Mouse (Mus musculus) limb, embryonic 14.5 days (tissue): ENCODE measurements around the gene Arhgap10. TPM values are rescaled to one million over a fixed set of nuclear protein-coding genes. Genes with fewer than 3 reads are reported as not detected.

Experiments used
- ATAC-seq: fragments of 200-750 bp; cut with Nextera tagmentation; 2 replicates; pipeline ENCODE4 v1.8.0; 2017; ENCODE audit warnings: low read depth, moderate number of reproducible peaks, moderate TSS enrichment; ENCODE audit not compliant: low FRiP score
- DNase-seq: peaks from one replicate; pipeline ENCODE4 v3.0.0-alpha.2; 2015; ENCODE audit warnings: low spot score
- H3K27ac ChIP-seq: fragments of 300-500 bp; sonication (generic); replicated peaks from 2 replicates; pipeline ENCODE4 v1.5.1; 2014; ENCODE audit warnings: low read depth, mild to moderate bottlenecking, low read length, moderate library complexity, mixed read lengths
- H3K27me3 ChIP-seq: fragments of 300-500 bp; sonication (generic); 2 replicates; pipeline ENCODE4 v1.6.1; 2014; ENCODE audit warnings: low read length, mixed read lengths; ENCODE audit not compliant: control insufficient read depth, insufficient read depth
- H3K36me3 ChIP-seq: fragments of 300-500 bp; sonication (generic); 2 replicates; pipeline ENCODE4 v1.6.1; 2014; ENCODE audit warnings: mild to moderate bottlenecking, low read length, moderate library complexity, mixed read lengths; ENCODE audit not compliant: control insufficient read depth, insufficient read depth
- H3K4me1 ChIP-seq: fragments of 300-500 bp; sonication (generic); 2 replicates; pipeline ENCODE4 v1.6.1; 2014; ENCODE audit warnings: antibody characterized with exemption, low read length, mixed read lengths; ENCODE audit not compliant: control insufficient read depth, insufficient read depth
- H3K4me2 ChIP-seq: fragments of 300-500 bp; sonication (generic); replicated peaks from 2 replicates; pipeline ENCODE4 v1.6.1; 2014; ENCODE audit warnings: low read depth, mild to moderate bottlenecking, low read length, moderate library complexity; ENCODE audit not compliant: severe bottlenecking
- H3K4me3 ChIP-seq: fragments of 300-500 bp; sonication (generic); replicated peaks from 2 replicates; pipeline ENCODE4 v1.5.1; 2014; ENCODE audit warnings: low read length
- H3K9ac ChIP-seq: fragments of 300-500 bp; sonication (generic); 2 replicates; pipeline ENCODE4 v1.6.1; 2014; ENCODE audit warnings: mild to moderate bottlenecking, low read depth, low read length, moderate library complexity; ENCODE audit not compliant: severe bottlenecking
- H3K9me3 ChIP-seq: fragments of 300-500 bp; sonication (generic); 2 replicates; pipeline ENCODE4 v1.6.1; 2016; ENCODE audit warnings: low read length; ENCODE audit not compliant: control insufficient read depth
- POLR2A ChIP-seq: fragments of 200-500 bp; IDR thresholded peaks from 2 replicates; pipeline ENCODE4 v1.8.0; 2012; ENCODE audit warnings: inconsistent platforms, mild to moderate bottlenecking, moderate library complexity, borderline replicate concordance; ENCODE audit not compliant: insufficient read depth, insufficient read length; ENCODE audit errors: extremely low read depth
- WGBS: fragments of 180-500 bp; shearing (Covaris S2); extraction: QIAGEN DNeasy Blood & Tissue Kit; methylation state at CpG from one replicate; pipeline ENCODE4 v1.1.7; 2014; 5-methylcytosine and 5-hydroxymethylcytosine counted together
- polyA plus RNA-seq, 2 experiments: library from polyadenylated mRNA; depleted of rRNA in 1 of 2; stranded (reverse) in 1 of 2; unstranded in 1 of 2; fragments of >200 nt; fragmentation: Nextera tagmentation in 1 of 2; extraction: Ambion mirVana in 1 of 2; gene quantifications; 2 replicates each; pipeline versions ENCODE4 v1.2.1 to v1.2.3; 2012 to 2014

Gene Arhgap10
- polyA plus RNA-seq, 2 experiments, result 25.1 to 29.3 TPM

GRCm38 (mm10) chr8:77522984-77523383 lies 5.2 kb upstream of the Arhgap10 start:
- H3K9ac ChIP-seq, result no peak overlapping the region
- no peaks in the 10 kb centered on the region for H3K9me3 ChIP-seq
- no peak overlapping the region for H3K27ac ChIP-seq
- no peak for TF ChIP-seq POLR2A
- ATAC-seq, result no peak
- 60% methylated on average over 8 of the region's 8 CpGs for WGBS
- H3K4me1 ChIP-seq, result peaks cover 13% of the 10 kb centered on the region; the same call in 1 of the 2 replicates
- no peak overlapping the region for H3K4me3 ChIP-seq
- H3K36me3 ChIP-seq, result no peaks in the 10 kb centered on the region
- H3K4me2 ChIP-seq, result no peak overlapping the region
- no peaks in the 10 kb centered on the region for H3K27me3 ChIP-seq
- no peak for DNase-seq

- TF ChIP-seq POLR2A, result no peak
- Histone ChIP-seq H3K9me3 (no peaks in the 10 kb centered on the region), H3K27ac (no peak overlapping the region), H3K9ac (no peak overlapping the region), H3K4me3 (no peak overlapping the region), H3K27me3 (no peaks in the 10 kb centered on the region), H3K4me1 (peaks cover 18% of the 10 kb centered on the region), H3K36me3 (no peaks in the 10 kb centered on the region), H3K4me2 (no peak overlapping the region)
- DNase-seq, result no peak
- ATAC-seq, result no peak
- WGBS, result 34% methylated on average over 8 of the region's 8 CpGs
These were observed 3.5 kb upstream of the Arhgap10 start for GRCm38 (mm10) chr8:77521028-77521785.

DNA sequence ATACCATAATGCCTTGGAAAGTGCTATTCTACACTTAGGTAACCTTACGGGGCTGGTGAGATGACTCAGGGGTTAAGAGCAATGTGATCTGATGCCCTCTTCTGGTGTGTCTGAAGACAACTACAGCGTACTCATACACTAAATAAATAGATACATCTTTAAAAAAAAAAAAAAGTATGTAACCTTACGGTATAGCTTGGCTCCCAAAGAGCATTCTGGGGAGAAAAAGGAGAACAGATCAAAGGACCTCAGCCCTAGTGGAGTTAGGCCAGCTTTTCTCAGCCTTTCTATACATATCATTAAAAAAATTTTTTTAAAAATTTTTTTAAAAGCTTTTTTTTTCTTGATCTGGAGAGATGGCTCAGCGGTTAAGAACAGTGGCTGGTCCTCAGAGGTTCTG lies 2.8 kb upstream of the Arhgap10 start:
- Histone ChIP-seq H3K9ac (no peak overlapping the region), H3K4me1 (peaks cover 23% of the 10 kb centered on the region), H3K27ac (no peak overlapping the region), H3K27me3 (no peaks in the 10 kb centered on the region), H3K36me3 (no peaks in the 10 kb centered on the region), H3K4me3 (no peak overlapping the region), H3K4me2 (no peak overlapping the region), H3K9me3 (no peaks in the 10 kb centered on the region)
- TF ChIP-seq POLR2A, result no peak
- ATAC-seq, result no peak
- no peak for DNase-seq
- 82% methylated on average over 4 of the region's 4 CpGs for WGBS

- peak overlapping the region; percentile 84 for H3K4me2 ChIP-seq
- TF ChIP-seq POLR2A, result no peak
- no peaks in the 10 kb centered on the region for H3K9me3 ChIP-seq
- no peaks in the 10 kb centered on the region for H3K27me3 ChIP-seq
- DNase-seq, result no peak
- peak; percentile 35; the same call in 1 of the 2 replicates for ATAC-seq
- H3K4me1 ChIP-seq, result peaks cover 32% of the 10 kb centered on the region
- no peaks in the 10 kb centered on the region for H3K36me3 ChIP-seq
- peak overlapping the region; percentile 76 for H3K27ac ChIP-seq
- H3K9ac ChIP-seq, result peak overlapping the region; percentile 84
- 2% methylated on average over 33 of the region's 33 CpGs for WGBS
- peak overlapping the region; percentile 82 for H3K4me3 ChIP-seq
These were observed 705 bp upstream of the Arhgap10 start for GRCm38 (mm10) chr8:77518201-77519115.

DNA sequence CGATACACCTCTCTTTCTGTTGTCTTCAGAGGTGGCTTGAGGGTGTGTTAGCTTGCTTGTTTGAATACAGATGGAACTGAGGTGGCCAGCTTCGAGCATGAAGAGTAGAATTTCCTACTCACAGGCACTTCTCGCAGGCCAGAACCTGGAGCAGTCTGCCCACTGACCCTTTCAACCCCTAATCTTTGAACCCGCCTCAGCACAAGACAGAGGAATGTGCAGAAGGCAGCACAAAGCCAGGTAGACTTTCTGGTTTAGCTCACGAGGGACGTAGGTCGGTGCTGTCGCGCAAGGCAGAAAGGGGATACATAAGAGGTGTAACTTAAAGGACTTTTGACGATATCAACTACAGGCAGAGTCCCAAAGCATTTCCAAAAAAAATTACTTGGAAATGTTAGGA lies 908 bp downstream of the Arhgap10 start:
- WGBS, result 2% methylated on average over 10 of the region's 10 CpGs
- H3K27ac ChIP-seq, result no peak overlapping the region

More for the DNA sequence above, 908 bp downstream of the Arhgap10 start:
- no peaks in the 10 kb centered on the region for H3K36me3 ChIP-seq
- ATAC-seq (no peak), DNase-seq (no peak)
- no peak for TF ChIP-seq POLR2A
- peak overlapping the region; percentile 84 for H3K4me2 ChIP-seq
- H3K4me1 ChIP-seq, result peaks cover 41% of the 10 kb centered on the region
- no peaks in the 10 kb centered on the region for H3K27me3 ChIP-seq
- H3K9ac ChIP-seq, result peak overlapping the region; percentile 84
- peak overlapping the region; percentile 82 for H3K4me3 ChIP-seq
- H3K9me3 ChIP-seq, result no peaks in the 10 kb centered on the region
